Mouse (Mus musculus): ENCODE data around the gene Nt5c3. TPM values are rescaled to one million over a fixed set of nuclear protein-coding genes. Genes with fewer than 3 reads are reported as not detected.

Nt5c3 gene
- total RNA-seq, 2 experiments from 2014 or later: 45.0 to 52.5 TPM

DNA sequence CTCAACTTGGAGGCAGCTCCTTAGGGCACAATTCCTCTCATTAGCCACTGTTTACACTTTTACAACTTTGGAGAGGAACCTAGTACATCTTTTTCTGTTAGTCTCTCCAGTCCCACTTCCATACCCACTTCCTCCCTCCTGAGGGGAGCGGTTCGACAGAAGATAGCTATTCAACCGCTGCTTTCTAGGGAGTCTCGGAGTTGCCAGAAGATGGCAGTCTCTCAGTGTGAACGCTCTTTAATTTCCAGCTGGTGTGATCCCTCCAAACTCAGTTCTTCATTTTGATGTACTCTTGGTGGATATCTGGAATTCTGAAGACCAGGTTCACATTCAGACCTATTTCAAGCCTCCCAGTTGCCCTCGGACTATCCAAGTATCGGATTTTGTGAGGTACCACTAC, 73.4 kb downstream of the Nt5c3 start:
- no peak for DNase-seq
- intact Hi-C loops (cut with DNase I): loop anchor here (2.0 kb wide), 1 partner anchor 58 kb away; no protein-coding TSS in a partner anchor

DNA sequence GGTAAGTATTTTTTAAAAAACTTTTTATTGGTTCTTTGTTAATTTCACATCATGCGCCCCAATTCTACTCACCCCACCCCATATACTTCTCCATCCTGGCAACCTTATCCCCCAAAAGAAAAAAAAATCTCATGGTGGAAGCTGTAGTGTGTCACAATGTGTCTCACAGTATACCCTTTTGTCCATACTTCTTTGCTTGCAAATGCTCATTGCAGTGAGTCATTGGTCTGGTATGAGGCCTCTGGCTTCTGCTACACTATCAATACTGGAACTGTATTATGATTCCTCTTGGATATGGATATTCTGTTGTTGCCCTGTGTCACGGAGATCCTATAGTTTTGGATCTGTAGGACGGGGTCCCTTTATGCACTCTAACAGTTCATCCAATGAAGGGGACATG, 74.8 kb downstream of the Nt5c3 start:
- DNase-seq: no peak
- no peak for TF ChIP-seq CTCF (IDR thresholded peaks at IDR 0.05)
- H3K4me3 ChIP-seq: no peak overlapping the region
- intact Hi-C loops (cut with DNase I): no loop called here
- H3K27ac ChIP-seq: no peak overlapping the region

More for the DNA sequence above, 73.4 kb downstream of the Nt5c3 start:
- TF ChIP-seq CTCF (IDR thresholded peaks at IDR 0.05): peak; percentile 59
- H3K27ac ChIP-seq: no peak overlapping the region
- H3K4me3 ChIP-seq: no peak overlapping the region

DNA sequence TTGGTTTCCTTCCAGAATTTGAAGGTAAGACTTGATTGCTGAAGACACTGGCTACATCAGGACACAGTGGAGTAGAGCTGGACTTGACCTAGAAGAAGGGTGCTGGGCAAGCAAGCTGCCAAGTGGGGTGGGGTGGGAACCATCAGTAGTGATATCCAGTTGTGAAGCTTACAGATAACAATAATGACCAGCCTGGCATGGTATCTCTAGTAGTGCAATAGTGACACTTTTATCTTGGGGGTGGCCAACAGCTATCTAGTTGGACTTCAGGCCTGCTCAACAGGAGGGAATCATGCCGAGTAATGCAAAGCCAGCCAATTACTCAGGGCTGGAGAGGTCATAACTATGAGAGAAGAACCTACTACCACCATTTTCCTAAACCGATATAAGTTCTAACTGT, 79.4 kb downstream of the Nt5c3 start:
- no peak overlapping the region for H3K4me3 ChIP-seq
- H3K27ac ChIP-seq: no peak overlapping the region
- no peak for DNase-seq
- intact Hi-C loops (cut with DNase I): no loop called here
- no peak for TF ChIP-seq CTCF (IDR thresholded peaks at IDR 0.05)

- no peak for DNase-seq
- intact Hi-C loops (cut with DNase I): no loop called here
- TF ChIP-seq CTCF (IDR thresholded peaks at IDR 0.05): no peak
- no peak overlapping the region for H3K27ac ChIP-seq
- no peak overlapping the region for H3K4me3 ChIP-seq
Observed at GRCm38 (mm10) chr6:56843229-56843628, 80.5 kb downstream of the Nt5c3 start.

- no peak overlapping the region for H3K4me3 ChIP-seq
- TF ChIP-seq CTCF (IDR thresholded peaks at IDR 0.05): no peak
- H3K27ac ChIP-seq: no peak overlapping the region
- DNase-seq: no peak
- intact Hi-C loops (cut with DNase I): no loop called here
Observed at GRCm38 (mm10) chr6:56837621-56838020, 86.1 kb downstream of the Nt5c3 start.

GRCm38 (mm10) chr6:56837166-56837565, 86.6 kb downstream of the Nt5c3 start:
- no peak for TF ChIP-seq CTCF (IDR thresholded peaks at IDR 0.05)
- Histone ChIP-seq H3K4me3 (no peak overlapping the region), H3K27ac (no peak overlapping the region)
- DNase-seq: no peak
- intact Hi-C loops (cut with DNase I): no loop called here

DNA sequence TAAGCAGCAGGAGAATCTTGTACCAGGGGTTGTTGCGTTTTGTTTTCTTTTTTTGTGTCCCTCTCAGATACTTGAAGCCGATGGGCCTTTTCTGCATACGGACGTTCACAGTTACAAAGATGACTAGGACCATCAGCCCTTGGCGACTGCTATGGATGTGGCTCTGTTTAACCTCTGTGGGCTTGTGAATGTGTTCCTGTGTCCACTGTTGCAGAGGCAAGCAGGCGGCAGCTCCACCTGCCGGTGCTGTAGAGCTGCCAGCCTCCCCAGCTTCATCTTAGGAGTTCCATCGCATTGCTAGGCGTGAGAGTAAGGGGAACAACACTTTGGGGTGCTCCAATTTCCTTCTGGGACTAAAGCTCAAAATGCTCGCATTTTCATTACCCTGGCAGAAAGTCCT, 88.2 kb downstream of the Nt5c3 start:
- intact Hi-C loops (cut with DNase I): no loop called here
- Histone ChIP-seq H3K27ac (no peak overlapping the region), H3K4me3 (no peak overlapping the region)
- peak; percentile 37 for TF ChIP-seq CTCF (IDR thresholded peaks at IDR 0.05)
- no peak for DNase-seq

GRCm38 (mm10) chr6:56834769-56835168, 89.0 kb downstream of the Nt5c3 start:
- intact Hi-C loops (cut with DNase I): no loop called here
- Histone ChIP-seq H3K27ac (no peak overlapping the region), H3K4me3 (no peak overlapping the region)
- DNase-seq: no peak
- no peak for TF ChIP-seq CTCF (IDR thresholded peaks at IDR 0.05)

DNA sequence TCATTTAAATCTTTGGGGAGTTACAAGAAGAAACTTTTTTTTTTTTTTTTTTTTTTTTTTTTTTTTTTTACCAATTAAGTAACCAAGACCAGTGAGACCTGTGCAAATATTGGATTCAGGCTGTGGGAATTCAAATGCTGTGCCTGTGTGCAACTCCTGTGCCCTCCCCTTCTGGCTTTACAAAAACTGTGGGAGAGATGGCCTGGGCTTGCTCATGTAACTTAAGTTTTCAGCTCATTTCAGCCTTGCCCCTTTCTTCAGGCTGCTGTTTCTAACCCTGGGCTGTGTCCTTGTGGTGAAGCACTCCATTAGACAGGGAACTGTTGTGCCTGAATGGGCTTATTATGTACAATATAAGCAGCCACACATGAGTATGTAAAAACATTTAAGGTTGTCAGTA, 90.9 kb downstream of the Nt5c3 start:
- H3K4me3 ChIP-seq: peak overlapping the region; percentile 86
- H3K27ac ChIP-seq: no peak overlapping the region; the same call in 1 of the 2 replicates
- intact Hi-C loops (cut with DNase I): no loop called here
- DNase-seq: no peak
- TF ChIP-seq CTCF (IDR thresholded peaks at IDR 0.05): no peak

DNA sequence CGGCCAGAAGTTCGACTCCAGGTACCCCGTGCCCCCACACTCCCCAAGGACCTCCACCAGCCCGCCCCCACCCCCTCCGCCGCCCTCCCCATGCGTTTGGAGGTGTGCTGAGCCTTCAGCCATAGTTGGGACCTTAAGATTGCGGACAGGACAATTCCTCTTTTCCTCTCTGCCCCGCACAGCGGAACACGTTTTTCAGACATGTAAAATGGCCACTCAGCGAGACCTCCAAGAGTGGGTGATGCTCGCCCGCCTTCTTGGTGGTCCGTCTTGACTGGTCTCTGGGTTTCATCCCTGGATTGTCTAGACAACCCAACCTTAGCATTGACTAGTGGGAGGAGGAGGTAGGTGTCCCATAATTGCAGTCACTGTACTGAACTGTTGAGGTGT, 91.3 kb downstream of the Nt5c3 start:
- DNase-seq: no peak

More for the DNA sequence above, 91.3 kb downstream of the Nt5c3 start:
- TF ChIP-seq CTCF (IDR thresholded peaks at IDR 0.05): no peak
- intact Hi-C loops (cut with DNase I): no loop called here
- peak overlapping the region; percentile 93 for H3K27ac ChIP-seq
- H3K4me3 ChIP-seq: peak overlapping the region; percentile 86

Other genes with a start within 250 kb of the Nt5c3 start
- 10 to 100 TPM; 15.5 to 17.5 TPM for gene Lsm5, start 219.2 kb downstream of the Nt5c3 start, total RNA-seq (2021)
- 1 to 10 TPM; 3.8 to 4.5 TPM for gene Avl9, start 209.0 kb downstream of the Nt5c3 start, total RNA-seq (2021)
- gene Kbtbd2, start 126.1 kb downstream of the Nt5c3 start, total RNA-seq (2021): 10 to 100 TPM; 20.7 to 26.0 TPM
- gene Fkbp9, start 91.9 kb downstream of the Nt5c3 start, total RNA-seq (2021): 10 to 100 TPM; 48.9 to 60.2 TPM
- not detected for gene Vmn1r4, start 83 bp upstream of the Nt5c3 start, total RNA-seq (2021)
- gene Vmn1r5, start 46.3 kb upstream of the Nt5c3 start, total RNA-seq (2021): not detected
- gene Vmn1r6, start 73.3 kb upstream of the Nt5c3 start, total RNA-seq (2021): not detected
- gene Vmn1r7, start 101.4 kb upstream of the Nt5c3 start, total RNA-seq (2021): not detected
- gene Vmn1r8, start 108.4 kb upstream of the Nt5c3 start, total RNA-seq (2021): not detected
- not detected for gene Vmn1r9, start 142.9 kb upstream of the Nt5c3 start, total RNA-seq (2021)
- gene Vmn1r10, start 185.5 kb upstream of the Nt5c3 start, total RNA-seq (2021): not detected
- not detected for gene Vmn1r11, start 209.5 kb upstream of the Nt5c3 start, total RNA-seq (2021)
- gene Vmn1r12, start 233.0 kb upstream of the Nt5c3 start, total RNA-seq (2021): not detected

Measured in gastrocnemius, adult 2 months (tissue).